19 mouse cellular contexts compared by ENCODE assay signal in genomic region chr3:28736981-28737380, GRCm38 (mm10). TPM values are rescaled to one million over a fixed set of nuclear protein-coding genes. Genes with fewer than 3 reads are reported as not detected.
DNase-seq lines count a peak whose midpoint lies in the region; ATAC-seq and TF ChIP-seq lines count a peak whose summit lies in the region.
"Had no signal": no experiment of that assay in that cellular context is flagged by ENCODE, and none has a peak within 500 bp of the region (broad histone marks: within the 10 kb centered on the region; RNA-seq: fewer than 3 reads in every experiment).

No protein-coding gene starts in this region.

- 0 out of 4 replicates have a peak, but pooled peaks cover 0 to 2% of the 10 kb centered on the region in 2 experiments for H3K4me1 ChIP-seq in liver, embryonic 14.5 days (replicated peaks; ENCODE audit: control insufficient read depth in 2 of 2, insufficient read depth in 2 of 2, low read length in 1 of 2)
- no peaks in the 10 kb centered on the region for H3K4me1 ChIP-seq in liver, embryonic 12.5 days
- H3K4me1 ChIP-seq in intestine, postnatal 0 days (replicated peaks; ENCODE audit: control insufficient read depth, insufficient read depth, low read length), result no peaks in the 10 kb centered on the region
- H3K4me1 ChIP-seq in lung, postnatal 0 days (ENCODE audit: insufficient read depth, low read depth, low read length), result no peaks in the 10 kb centered on the region
- H3K4me1 ChIP-seq: limb, embryonic 13.5 days had no signal

- DNase-seq in liver, embryonic 14.5 days (ENCODE audit: low read depth in 3 of 3, low spot score in 3 of 3), result no peak
- DNase-seq in kidney, adult 9 months, result peak; percentile 88
- DNase-seq in kidney, postnatal 36 days, result peak; percentile 43 to 83
- no peak for DNase-seq in lung, postnatal 4 days
- DNase-seq in lung, postnatal 0 days (ENCODE audit: low spot score), result no peak
- DNase-seq in thymus, postnatal 14 days, result no peak
- DNase-seq: adrenal gland, postnatal 36 days; cerebellum, adult 8-10 months; forebrain, postnatal 0 days; lung, postnatal 10 days; right cerebral cortex, adult 18-20 months; spleen, adult 18-20 months; thymus, adult 2 months had no signal

- no peak for TF ChIP-seq CTCF in liver, embryonic 14.5 days (IDR thresholded peaks at IDR 0.05; ENCODE audit: low read depth)
- TF ChIP-seq CTCF in intestine, postnatal 0 days (IDR thresholded peaks at IDR 0.05; ENCODE audit: low read depth), result no peak
- no peak for TF ChIP-seq CTCF in lung, postnatal 0 days (IDR thresholded peaks at IDR 0.05)

- H3K27ac ChIP-seq in liver, embryonic 14.5 days, result no peak overlapping the region
- no peak overlapping the region for H3K27ac ChIP-seq in liver, embryonic 12.5 days
- no peak overlapping the region for H3K27ac ChIP-seq in intestine, postnatal 0 days (ENCODE audit: low read depth, low read length)
- H3K27ac ChIP-seq in lung, postnatal 0 days (ENCODE audit: low read length), result no peak overlapping the region
- H3K27ac ChIP-seq: limb, embryonic 13.5 days had no signal

- no peaks in the 10 kb centered on the region for H3K9me3 ChIP-seq in liver, embryonic 14.5 days (ENCODE audit: control insufficient read depth, low read length)
- H3K9me3 ChIP-seq in liver, embryonic 12.5 days (replicated peaks), result no peaks in the 10 kb centered on the region
- H3K9me3 ChIP-seq in intestine, postnatal 0 days (ENCODE audit: control insufficient read depth), result no peaks in the 10 kb centered on the region
- H3K9me3 ChIP-seq in lung, postnatal 0 days (ENCODE audit: low read length), result no peaks in the 10 kb centered on the region
- H3K9me3 ChIP-seq: heart, embryonic 12.5 days; limb, embryonic 13.5 days had no signal

- H3K4me2 ChIP-seq in liver, embryonic 14.5 days (ENCODE audit: low read depth), result no peak overlapping the region
- no peak overlapping the region for H3K4me2 ChIP-seq in liver, embryonic 12.5 days
- no peak overlapping the region for H3K4me2 ChIP-seq in intestine, postnatal 0 days (replicated peaks; ENCODE audit: low read depth)
- no peak overlapping the region for H3K4me2 ChIP-seq in lung, postnatal 0 days (replicated peaks; ENCODE audit: low read depth, low read length)
- H3K4me2 ChIP-seq: heart, embryonic 12.5 days; limb, embryonic 13.5 days had no signal

- WGBS in liver, embryonic 14.5 days (ENCODE audit: insufficient replicate concordance), result 52% methylated on average over 2 of the region's 2 CpGs
- WGBS in liver, embryonic 12.5 days (ENCODE audit: insufficient replicate concordance), result 63% methylated on average over 2 of the region's 2 CpGs
- 35% methylated on average over 2 of the region's 2 CpGs for whole genome bisulfite sequencing in intestine, postnatal 0 days
- WGBS in lung, postnatal 0 days, result 60% methylated on average over 2 of the region's 2 CpGs

- 0 out of 2 replicates have a peak, but pooled peaks have one; percentile 35 for ATAC-seq in liver, embryonic 14.5 days (ENCODE audit: insufficient read depth)
- no peak for ATAC-seq in liver, embryonic 12.5 days
- ATAC-seq in intestine, postnatal 0 days, result peak; percentile 82
- no peak for ATAC-seq in lung, postnatal 0 days
- ATAC-seq: forebrain, postnatal 0 days had no signal

- no peaks in the 10 kb centered on the region for H3K36me3 ChIP-seq in liver, embryonic 14.5 days (replicated peaks; ENCODE audit: control insufficient read depth, insufficient read depth, low read depth)
- H3K36me3 ChIP-seq in liver, embryonic 12.5 days, result no peaks in the 10 kb centered on the region
- no peaks in the 10 kb centered on the region for H3K36me3 ChIP-seq in intestine, postnatal 0 days (ENCODE audit: control insufficient read depth, insufficient read depth)
- H3K36me3 ChIP-seq in lung, postnatal 0 days (ENCODE audit: insufficient read depth, low read length), result no peaks in the 10 kb centered on the region
- H3K36me3 ChIP-seq: heart, embryonic 12.5 days; limb, embryonic 13.5 days had no signal

- H3K4me3 ChIP-seq in liver, embryonic 14.5 days (ENCODE audit: insufficient read depth in 1 of 2, low read depth in 2 of 2, low read length in 2 of 2), result no peak overlapping the region
- no peak overlapping the region for H3K4me3 ChIP-seq in liver, embryonic 12.5 days
- no peak overlapping the region for H3K4me3 ChIP-seq in intestine, postnatal 0 days (ENCODE audit: low read depth, low read length)
- no peak overlapping the region for H3K4me3 ChIP-seq in lung, postnatal 0 days (ENCODE audit: low read depth, low read length)
- H3K4me3 ChIP-seq: erythroblast, embryonic 14.5 days; heart, embryonic 12.5 days; limb, embryonic 13.5 days had no signal

- no peaks in the 10 kb centered on the region for H3K27me3 ChIP-seq in liver, embryonic 14.5 days (ENCODE audit: control insufficient read depth, insufficient read depth, low read length)
- H3K27me3 ChIP-seq in liver, embryonic 12.5 days (replicated peaks), result no peaks in the 10 kb centered on the region
- H3K27me3 ChIP-seq in intestine, postnatal 0 days (replicated peaks; ENCODE audit: control insufficient read depth, insufficient read depth, low read length), result no peaks in the 10 kb centered on the region
- no peaks in the 10 kb centered on the region for H3K27me3 ChIP-seq in lung, postnatal 0 days (replicated peaks; ENCODE audit: insufficient read depth, low read length)
- H3K27me3 ChIP-seq: heart, embryonic 12.5 days; limb, embryonic 13.5 days had no signal

- no peak overlapping the region for H3K9ac ChIP-seq in liver, embryonic 14.5 days (replicated peaks)
- H3K9ac ChIP-seq in liver, embryonic 12.5 days, result no peak overlapping the region
- no peak overlapping the region for H3K9ac ChIP-seq in intestine, postnatal 0 days (ENCODE audit: low read depth, low read length)
- no peak overlapping the region for H3K9ac ChIP-seq in lung, postnatal 0 days (replicated peaks; ENCODE audit: low read depth)
- H3K9ac ChIP-seq: forebrain, postnatal 0 days; heart, embryonic 12.5 days; limb, embryonic 13.5 days had no signal

- TF ChIP-seq EP300 in liver, embryonic 14.5 days (IDR thresholded peaks at IDR 0.05; ENCODE audit: low read depth), result no peak
- TF ChIP-seq EP300 in lung, postnatal 0 days (IDR thresholded peaks at IDR 0.05), result no peak

RNA-seq across cellular contexts. Expression of gene Slc2a2, which starts 39.3 kb away (rescaled TPM):
- polyA plus RNA-seq in liver, embryonic 14.5 days (2012; rRNA removed), result 7.6 and 9.4 TPM in 2 replicates
- 24.4 and 26.3 TPM in 2 replicates for polyA plus RNA-seq in liver, embryonic 14.5 days (2014; fragmentation: Nextera tagmentation; extraction: Ambion mirVana)
- 17.7 and 19.5 TPM in 2 replicates for polyA plus RNA-seq in liver, embryonic 12.5 days (2016; fragmentation: Nextera tagmentation; extraction: Ambion mirVana)
- polyA plus RNA-seq in intestine, postnatal 0 days (2015; fragmentation: Nextera tagmentation; extraction: Ambion mirVana), result 106 TPM in 2 replicates
- polyA plus RNA-seq in lung, postnatal 0 days (2015; fragmentation: Nextera tagmentation; extraction: Ambion mirVana), result 0.24 and 0.29 TPM in 2 replicates
- polyA plus RNA-seq: embryonic facial prominence, embryonic 11.5 days; forebrain, postnatal 0 days had no signal

RNA-seq across cellular contexts. Expression of gene Eif5a2, which starts 44.1 kb away (rescaled TPM):
- polyA plus RNA-seq in liver, embryonic 14.5 days (2012; rRNA removed), result 3.4 and 4.1 TPM in 2 replicates
- 7.9 and 8.8 TPM in 2 replicates for polyA plus RNA-seq in liver, embryonic 14.5 days (2014; fragmentation: Nextera tagmentation; extraction: Ambion mirVana)
- 9.4 and 9.6 TPM in 2 replicates for polyA plus RNA-seq in liver, embryonic 12.5 days (2016; fragmentation: Nextera tagmentation; extraction: Ambion mirVana)
- 2.8 and 3.2 TPM in 2 replicates for polyA plus RNA-seq in intestine, postnatal 0 days (2015; fragmentation: Nextera tagmentation; extraction: Ambion mirVana)
- polyA plus RNA-seq in lung, postnatal 0 days (2015; fragmentation: Nextera tagmentation; extraction: Ambion mirVana), result 4.7 and 6.2 TPM in 2 replicates

Comparison
In these comparisons a context has a peak if more than half of its experiments do, and no peak if none do; other contexts are left out.
1. ATAC-seq: peak in liver, embryonic 14.5 days (single experiment) and intestine, postnatal 0 days (single experiment); none in liver, embryonic 12.5 days (single experiment) and lung, postnatal 0 days (single experiment).
2. DNase-seq: peak in kidney, adult 9 months (single experiment) and kidney, postnatal 36 days (2 of 2); none in liver, embryonic 14.5 days (0 of 3), lung, postnatal 4 days (0 of 2), lung, postnatal 0 days (single experiment) and thymus, postnatal 14 days (single experiment).